ENCODE assay signal across 13 mouse cellular contexts in the genomic region with DNA sequence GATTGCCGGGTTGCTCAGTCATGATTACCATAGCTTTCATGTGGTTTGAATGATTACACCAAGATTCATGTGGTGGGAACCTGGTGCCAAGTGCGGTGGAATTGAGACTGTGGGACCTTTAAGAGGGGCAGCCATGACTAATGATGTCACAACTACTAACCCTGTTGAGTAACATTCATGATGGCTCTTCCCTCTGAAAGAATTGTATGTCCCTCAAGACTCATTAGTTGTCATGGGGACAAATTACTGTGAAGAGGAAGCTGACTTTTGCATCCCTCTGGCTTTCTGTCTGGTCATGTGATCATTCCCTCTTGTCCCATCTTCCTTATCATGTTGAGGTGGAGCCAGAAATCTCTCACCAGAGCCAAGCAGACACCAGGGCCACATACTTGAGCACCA.
DNase-seq lines count a peak whose midpoint lies in the region; ATAC-seq and TF ChIP-seq lines count a peak whose summit lies in the region.
"Had no signal": no experiment of that assay in that cellular context is flagged by ENCODE, and none has a peak within 500 bp of the region (broad histone marks: within the 10 kb centered on the region; RNA-seq: fewer than 3 reads in every experiment).

No protein-coding gene starts in this region.

- H3K4me2 ChIP-seq in embryonic facial prominence, embryonic 11.5 days (ENCODE audit: low read depth, low read length): no peak overlapping the region
- no peak overlapping the region for H3K4me2 ChIP-seq in myocyte (ENCODE audit: low read depth)
- H3K4me2 ChIP-seq: limb, embryonic 12.5 days had no signal

- no peak for TF ChIP-seq POLR2A in myocyte (IDR thresholded peaks at IDR 0.05; ENCODE audit: insufficient read length, low read depth)

- no peaks in the 10 kb centered on the region for H3K79me2 ChIP-seq in myocyte (ENCODE audit: control insufficient read depth, insufficient read depth)

- DNase-seq in embryonic facial prominence, embryonic 11.5 days (ENCODE audit: low spot score): peak; percentile 5
- DNase-seq in embryonic facial prominence, embryonic 10.5 days (ENCODE audit: low spot score): no peak
- DNase-seq in lung, postnatal 36 days: peak; percentile 29
- no peak for DNase-seq in lung, postnatal 4 days
- peak; percentile 47 for DNase-seq in fibroblast of lung, adult 2 months (ENCODE audit: low read depth)
- DNase-seq in cerebellum, adult 18-20 months: no peak
- DNase-seq in left cerebral cortex, postnatal 4 days: no peak
- DNase-seq: B cell, adult 2 months; cerebellum, adult 11-12 months; kidney, postnatal 36 days had no signal

- no peaks in the 10 kb centered on the region for H3K36me3 ChIP-seq in embryonic facial prominence, embryonic 11.5 days (replicated peaks; ENCODE audit: control insufficient read depth, insufficient read depth, low read depth, low read length)
- no peaks in the 10 kb centered on the region for H3K36me3 ChIP-seq in embryonic facial prominence, embryonic 10.5 days (replicated peaks)
- H3K36me3 ChIP-seq in myocyte (ENCODE audit: control insufficient read depth, insufficient read depth): no peaks in the 10 kb centered on the region
- H3K36me3 ChIP-seq: forebrain, embryonic 10.5 days; limb, embryonic 12.5 days had no signal

- no peak overlapping the region for H3K4me3 ChIP-seq in embryonic facial prominence, embryonic 11.5 days (ENCODE audit: low read depth, low read length)
- H3K4me3 ChIP-seq in embryonic facial prominence, embryonic 10.5 days: no peak overlapping the region
- no peak overlapping the region for H3K4me3 ChIP-seq in myocyte
- H3K4me3 ChIP-seq: forebrain, embryonic 10.5 days; limb, embryonic 12.5 days had no signal

- H3K27me3 ChIP-seq in embryonic facial prominence, embryonic 11.5 days (ENCODE audit: control insufficient read depth, insufficient read depth, low read length): no peaks in the 10 kb centered on the region
- no peaks in the 10 kb centered on the region for H3K27me3 ChIP-seq in embryonic facial prominence, embryonic 10.5 days (replicated peaks; ENCODE audit: low read depth, poor library complexity, severe bottlenecking)
- H3K27me3 ChIP-seq in myocyte (ENCODE audit: control insufficient read depth, insufficient read depth, insufficient read length): no peaks in the 10 kb centered on the region
- H3K27me3 ChIP-seq: limb, embryonic 12.5 days had no signal

- H3K9me3 ChIP-seq in embryonic facial prominence, embryonic 11.5 days (replicated peaks; ENCODE audit: control insufficient read depth, low read length): no peaks in the 10 kb centered on the region
- H3K9me3 ChIP-seq in embryonic facial prominence, embryonic 10.5 days: no peaks in the 10 kb centered on the region
- H3K9me3 ChIP-seq: forebrain, embryonic 10.5 days; limb, embryonic 12.5 days had no signal

- WGBS in embryonic facial prominence, embryonic 11.5 days: 78% methylated on average over 2 of the region's 2 CpGs
- 88% methylated on average over 2 of the region's 2 CpGs for WGBS in embryonic facial prominence, embryonic 10.5 days

- H3ac ChIP-seq in myocyte (ENCODE audit: control insufficient read depth, insufficient read length): no peak overlapping the region

- intact Hi-C loops in left cerebral cortex, postnatal 4 days (cut with DNase I): no loop called here

- ATAC-seq in embryonic facial prominence, embryonic 11.5 days (replicated peaks; ENCODE audit: insufficient number of reproducible peaks, low FRiP score, low TSS enrichment, low read depth): no peak

- H3K4me1 ChIP-seq in embryonic facial prominence, embryonic 11.5 days (ENCODE audit: control insufficient read depth, insufficient read depth, low read length): no peaks in the 10 kb centered on the region; the same call in 1 of the 2 replicates
- peaks cover 17% of the 10 kb centered on the region for H3K4me1 ChIP-seq in embryonic facial prominence, embryonic 10.5 days

- H3K27ac ChIP-seq in embryonic facial prominence, embryonic 11.5 days (replicated peaks; ENCODE audit: low read depth, low read length): no peak overlapping the region
- H3K27ac ChIP-seq in embryonic facial prominence, embryonic 10.5 days (replicated peaks): no peak overlapping the region
- H3K27ac ChIP-seq: forebrain, embryonic 10.5 days; limb, embryonic 12.5 days had no signal

- no peak overlapping the region for H3K9ac ChIP-seq in embryonic facial prominence, embryonic 11.5 days (replicated peaks; ENCODE audit: low read length)
- H3K9ac ChIP-seq: limb, embryonic 12.5 days had no signal

TF ChIP-seq in myocyte, 11 proteins besides CTCF, POLR2A, EP300 and RAD21:
- TF ChIP-seq USF1 (IDR thresholded peaks at IDR 0.05; ENCODE audit: low read depth) (peak; percentile 65), CEBPB (IDR thresholded peaks at IDR 0.05; ENCODE audit: insufficient read depth, poor library complexity, severe bottlenecking) (0 out of 2 replicates have a peak, but pooled peaks have one; percentile 27), POLR2AphosphoS2 (IDR thresholded peaks at IDR 0.05; ENCODE audit: insufficient read length, low read depth) (no peak)

Comparison
In these comparisons a context has a peak if more than half of its experiments do, and no peak if none do; other contexts are left out.
1. DNase-seq: peak in embryonic facial prominence, embryonic 11.5 days (single experiment), lung, postnatal 36 days (single experiment) and fibroblast of lung, adult 2 months (single experiment); none in embryonic facial prominence, embryonic 10.5 days (single experiment), lung, postnatal 4 days (0 of 2), cerebellum, adult 18-20 months (0 of 2) and left cerebral cortex, postnatal 4 days (single experiment).